Mouse (Mus musculus) CD4-positive helper T cell, adult 2 months (primary cell): Measurements from ENCODE around the gene Ppm1e.
"Not testable (repeated sequence)": the region's sequence is repeated elsewhere in the genome, so short reads cannot be mapped to it uniquely, and the experiment has no call there.

Experiments
- DNase-seq: peaks from one replicate; pipeline ENCODE4 v3.0.0-alpha.2; 2012; ENCODE audit warnings: low read depth, missing footprints, low spot score

Ppm1e gene

GRCm38 (mm10) chr11:87309329-87310074 is 49.3 kb downstream of the Ppm1e start:
- no peak for DNase-seq

- no peak for DNase-seq
Measured at GRCm38 (mm10) chr11:87299066-87299465, 59.8 kb downstream of the Ppm1e start.

GRCm38 (mm10) chr11:87296467-87296866 is 62.4 kb downstream of the Ppm1e start:
- DNase-seq, result no peak

- no peak for DNase-seq
Measured at GRCm38 (mm10) chr11:87295636-87296035, 63.2 kb downstream of the Ppm1e start.

- DNase-seq, result no peak
Measured at GRCm38 (mm10) chr11:87289313-87289712, 69.5 kb downstream of the Ppm1e start.

GRCm38 (mm10) chr11:87286194-87286593 is 72.6 kb downstream of the Ppm1e start:
- no peak for DNase-seq

- no peak for DNase-seq
Measured at GRCm38 (mm10) chr11:87281907-87282475, 76.8 kb downstream of the Ppm1e start.

- no peak for DNase-seq
Measured at GRCm38 (mm10) chr11:87279461-87279860, 79.4 kb downstream of the Ppm1e start.

GRCm38 (mm10) chr11:87278807-87279206 is 80.0 kb downstream of the Ppm1e start:
- no peak for DNase-seq

- no peak for DNase-seq
Measured at GRCm38 (mm10) chr11:87276240-87276985, 82.4 kb downstream of the Ppm1e start.

- no peak for DNase-seq
Measured at GRCm38 (mm10) chr11:87275420-87276048, 83.3 kb downstream of the Ppm1e start.

GRCm38 (mm10) chr11:87272725-87273124 is 86.1 kb downstream of the Ppm1e start:
- no peak for DNase-seq

GRCm38 (mm10) chr11:87271479-87271878 is 87.3 kb downstream of the Ppm1e start:
- no peak for DNase-seq

- no peak for DNase-seq
Measured at GRCm38 (mm10) chr11:87270958-87271357, 87.9 kb downstream of the Ppm1e start.

GRCm38 (mm10) chr11:87270446-87270845 is 88.4 kb downstream of the Ppm1e start:
- DNase-seq, result no peak

- no peak for DNase-seq
Measured at GRCm38 (mm10) chr11:87268803-87269202, 90.0 kb downstream of the Ppm1e start.

- DNase-seq, result no peak
Measured at GRCm38 (mm10) chr11:87266246-87266645, 92.6 kb downstream of the Ppm1e start.

- no peak for DNase-seq
Measured at GRCm38 (mm10) chr11:87263946-87264345, 94.9 kb downstream of the Ppm1e start.

- DNase-seq, result not testable (repeated sequence)
Measured at GRCm38 (mm10) chr11:87261705-87262104, 97.1 kb downstream of the Ppm1e start.

- no peak for DNase-seq
Measured at GRCm38 (mm10) chr11:87259792-87260191, 99.0 kb downstream of the Ppm1e start.

- no peak for DNase-seq
Measured at GRCm38 (mm10) chr11:87257282-87257681, 101.5 kb downstream of the Ppm1e start.

GRCm38 (mm10) chr11:87254149-87254548 is 104.7 kb downstream of the Ppm1e start:
- DNase-seq, result no peak
